Mouse (Mus musculus): ENCODE data around the gene Rbm47. TPM values are rescaled to one million over a fixed set of nuclear protein-coding genes. Genes with fewer than 3 reads are reported as not detected.

Rbm47 gene
- polyA plus RNA-seq, 1 experiment = 310 TPM

DNA sequence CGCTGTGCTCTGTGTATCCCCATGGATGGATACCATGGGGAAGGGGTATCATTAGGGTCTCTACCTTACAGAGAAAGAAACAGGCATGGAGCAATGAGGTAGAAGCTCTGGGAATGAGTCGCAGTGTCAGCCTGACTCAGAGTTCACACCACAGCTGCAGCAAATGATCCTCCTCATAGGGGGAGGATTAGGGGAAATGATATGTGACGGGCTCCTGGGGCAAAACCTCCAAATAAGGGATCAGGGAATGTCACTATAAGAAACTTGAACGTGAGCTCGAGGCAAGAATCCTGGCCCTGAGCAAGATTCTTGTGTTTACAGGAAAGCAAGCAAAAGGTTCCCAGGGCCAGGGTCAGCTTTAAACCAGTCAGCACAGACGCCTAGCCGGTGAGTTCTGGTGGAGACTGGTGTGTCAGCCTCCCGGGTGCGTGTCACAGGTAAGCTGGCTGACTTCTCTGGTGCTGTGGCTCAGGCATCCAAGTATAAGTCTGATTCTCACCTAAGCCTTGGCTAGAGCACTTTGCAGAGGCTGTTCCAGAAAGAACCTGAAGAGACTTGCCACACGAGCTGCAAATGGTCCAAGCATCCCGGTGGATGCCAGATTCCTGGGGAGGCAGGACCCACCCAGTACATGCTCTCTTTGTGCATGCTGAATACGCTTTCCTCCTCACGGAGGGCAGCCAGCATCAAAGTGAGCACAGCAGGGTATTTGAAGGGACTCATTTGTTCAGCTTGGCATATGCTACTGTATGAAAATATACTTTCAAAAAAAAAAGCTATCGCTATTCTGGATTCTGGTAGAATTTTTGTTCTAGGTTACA, 138.3 kb downstream of the Rbm47 start:
- no peaks in the 10 kb centered on the region for H3K27me3 ChIP-seq (ENCODE audit: control insufficient read depth, insufficient read depth, low read length)
- peaks cover 8% of the 10 kb centered on the region for H3K4me1 ChIP-seq (ENCODE audit: control insufficient read depth, insufficient read depth, insufficient read length, low read length)
- TF ChIP-seq POLR2A (IDR thresholded peaks at IDR 0.05; ENCODE audit: low read depth, low read length) (no peak), CTCF (IDR thresholded peaks at IDR 0.05; ENCODE audit: extremely low read depth, insufficient read length, insufficient replicate concordance, low read depth, low read length) (no peak)
- H3K36me3 ChIP-seq (ENCODE audit: control insufficient read depth, insufficient read depth, low read length) = peaks cover 81% of the 10 kb centered on the region
- H3K4me3 ChIP-seq (ENCODE audit: low read depth, low read length) = no peak overlapping the region
- no peak overlapping the region for H3K27ac ChIP-seq (ENCODE audit: insufficient read depth, low read depth, low read length)
- WGBS = 68% methylated on average over 14 of the region's 14 CpGs

DNA sequence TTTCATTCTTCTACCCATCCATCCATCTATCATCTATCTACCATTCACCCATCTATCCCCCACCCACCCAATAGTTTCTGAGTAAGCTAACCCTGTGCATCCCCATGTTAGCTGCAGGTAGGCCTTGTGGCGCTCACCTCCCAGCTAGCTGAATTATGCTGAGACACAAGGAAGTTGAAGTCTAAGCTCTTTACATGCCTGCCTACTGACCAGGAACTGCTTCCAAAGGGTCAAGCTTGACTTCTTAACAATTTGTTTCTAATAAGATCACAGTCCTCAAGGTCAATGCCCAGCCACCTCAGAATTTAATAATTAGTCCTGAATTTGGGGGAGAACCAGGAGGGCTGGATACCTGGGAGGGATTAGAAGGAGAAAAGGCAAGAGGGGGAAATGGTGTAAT, 140.1 kb downstream of the Rbm47 start:
- Histone ChIP-seq H3K4me1 (ENCODE audit: control insufficient read depth, insufficient read depth, insufficient read length, low read length) (peaks cover 4% of the 10 kb centered on the region), H3K4me3 (ENCODE audit: low read depth, low read length) (no peak overlapping the region), H3K27me3 (ENCODE audit: control insufficient read depth, insufficient read depth, low read length) (no peaks in the 10 kb centered on the region), H3K36me3 (ENCODE audit: control insufficient read depth, insufficient read depth, low read length) (peaks cover 76% of the 10 kb centered on the region), H3K27ac (ENCODE audit: insufficient read depth, low read depth, low read length) (no peak overlapping the region)
- TF ChIP-seq POLR2A (IDR thresholded peaks at IDR 0.05; ENCODE audit: low read depth, low read length) (no peak), CTCF (IDR thresholded peaks at IDR 0.05; ENCODE audit: extremely low read depth, insufficient read length, insufficient replicate concordance, low read depth, low read length) (no peak)
- WGBS = 95% methylated on average over 1 of the region's 1 CpGs

DNA sequence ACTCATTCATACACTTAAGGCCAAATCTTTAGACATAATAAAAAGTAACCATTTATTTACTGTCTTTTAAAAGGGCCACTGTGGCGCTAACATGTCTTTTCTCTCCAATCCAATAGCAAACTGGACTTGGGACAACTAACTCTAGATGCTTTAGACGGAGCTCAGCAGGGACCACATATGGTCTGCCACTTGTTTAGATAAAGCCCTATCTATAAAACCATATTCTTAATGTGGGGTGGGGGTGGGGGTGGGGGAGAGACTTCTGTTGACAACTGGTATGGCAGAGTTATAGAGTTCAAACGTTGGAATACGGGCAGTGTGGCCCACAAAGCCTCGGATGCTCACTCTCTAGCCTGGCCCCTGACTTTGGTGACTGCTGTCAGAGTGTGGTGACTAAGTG, 141.2 kb downstream of the Rbm47 start:
- 60% methylated on average over 5 of the region's 5 CpGs for WGBS
- H3K4me3 ChIP-seq (ENCODE audit: low read depth, low read length) = no peak overlapping the region
- H3K36me3 ChIP-seq (ENCODE audit: control insufficient read depth, insufficient read depth, low read length) = peaks cover 76% of the 10 kb centered on the region
- no peaks in the 10 kb centered on the region for H3K27me3 ChIP-seq (ENCODE audit: control insufficient read depth, insufficient read depth, low read length)
- H3K27ac ChIP-seq (ENCODE audit: insufficient read depth, low read depth, low read length) = no peak overlapping the region
- TF ChIP-seq POLR2A (IDR thresholded peaks at IDR 0.05; ENCODE audit: low read depth, low read length) (no peak), CTCF (IDR thresholded peaks at IDR 0.05; ENCODE audit: extremely low read depth, insufficient read length, insufficient replicate concordance, low read depth, low read length) (no peak)
- H3K4me1 ChIP-seq (ENCODE audit: control insufficient read depth, insufficient read depth, insufficient read length, low read length) = peaks cover 4% of the 10 kb centered on the region

- Histone ChIP-seq H3K4me1 (ENCODE audit: control insufficient read depth, insufficient read depth, insufficient read length, low read length) (peaks cover 2% of the 10 kb centered on the region), H3K27ac (ENCODE audit: insufficient read depth, low read depth, low read length) (no peak overlapping the region), H3K27me3 (ENCODE audit: control insufficient read depth, insufficient read depth, low read length) (no peaks in the 10 kb centered on the region), H3K4me3 (ENCODE audit: low read depth, low read length) (no peak overlapping the region), H3K36me3 (ENCODE audit: control insufficient read depth, insufficient read depth, low read length) (peaks cover 80% of the 10 kb centered on the region)
- whole genome bisulfite sequencing = 74% methylated on average over 5 of the region's 5 CpGs
- no peak for TF ChIP-seq CTCF (IDR thresholded peaks at IDR 0.05; ENCODE audit: extremely low read depth, insufficient read length, insufficient replicate concordance, low read depth, low read length)
- no peak for TF ChIP-seq POLR2A (IDR thresholded peaks at IDR 0.05; ENCODE audit: low read depth, low read length)
Measured at GRCm38 (mm10) chr5:66028232-66028631, 144.7 kb downstream of the Rbm47 start.

DNA sequence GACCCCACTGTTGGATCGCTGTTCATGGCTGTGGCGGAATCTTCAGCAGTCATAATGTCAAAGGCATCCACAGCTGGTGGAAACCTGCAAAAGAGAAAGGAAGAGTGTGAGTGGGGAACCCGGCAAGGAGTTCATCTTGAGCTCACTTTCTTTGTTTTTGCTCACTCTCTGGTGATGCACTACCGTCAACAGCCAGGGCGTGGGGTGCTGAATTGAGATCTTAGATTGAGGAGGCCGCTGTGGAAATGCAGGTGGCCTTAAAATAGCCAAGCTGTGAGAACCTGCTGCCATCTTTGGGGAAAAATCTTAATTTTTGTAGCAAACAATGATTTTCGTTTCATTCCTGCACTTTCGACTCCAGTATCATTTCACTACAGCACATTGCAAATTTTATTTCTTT, 145.7 kb downstream of the Rbm47 start:
- Histone ChIP-seq H3K36me3 (ENCODE audit: control insufficient read depth, insufficient read depth, low read length) (peaks cover 80% of the 10 kb centered on the region), H3K4me3 (ENCODE audit: low read depth, low read length) (no peak overlapping the region), H3K4me1 (ENCODE audit: control insufficient read depth, insufficient read depth, insufficient read length, low read length) (peaks cover 2% of the 10 kb centered on the region), H3K27me3 (ENCODE audit: control insufficient read depth, insufficient read depth, low read length) (no peaks in the 10 kb centered on the region), H3K27ac (ENCODE audit: insufficient read depth, low read depth, low read length) (no peak overlapping the region)
- TF ChIP-seq POLR2A (IDR thresholded peaks at IDR 0.05; ENCODE audit: low read depth, low read length) (no peak), CTCF (IDR thresholded peaks at IDR 0.05; ENCODE audit: extremely low read depth, insufficient read length, insufficient replicate concordance, low read depth, low read length) (no peak)
- WGBS = 95% methylated on average over 8 of the region's 8 CpGs

DNA sequence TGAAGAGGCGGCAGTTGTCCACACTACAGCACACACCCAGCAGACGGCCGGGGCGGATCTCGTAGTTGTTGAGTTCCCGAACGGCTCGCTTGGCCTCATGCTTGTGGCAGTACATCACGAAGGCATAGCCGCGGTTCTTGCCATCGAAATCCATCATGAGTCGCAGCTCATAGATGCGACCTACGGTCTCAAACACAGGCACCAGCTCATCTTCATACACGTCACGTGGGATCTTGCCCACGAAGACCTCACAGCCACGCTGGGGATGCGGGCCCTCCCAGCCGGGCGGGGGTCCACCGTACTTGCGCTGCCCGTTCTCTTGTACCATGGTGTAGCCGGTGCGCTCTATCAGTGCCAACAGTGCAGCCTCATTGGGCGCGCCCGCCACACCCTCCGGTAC, 146.1 kb downstream of the Rbm47 start:
- H3K4me3 ChIP-seq (ENCODE audit: low read depth, low read length) = no peak overlapping the region
- peaks cover 79% of the 10 kb centered on the region for H3K36me3 ChIP-seq (ENCODE audit: control insufficient read depth, insufficient read depth, low read length)
- TF ChIP-seq POLR2A (IDR thresholded peaks at IDR 0.05; ENCODE audit: low read depth, low read length) (no peak), CTCF (IDR thresholded peaks at IDR 0.05; ENCODE audit: extremely low read depth, insufficient read length, insufficient replicate concordance, low read depth, low read length) (no peak)
- peaks cover 2% of the 10 kb centered on the region for H3K4me1 ChIP-seq (ENCODE audit: control insufficient read depth, insufficient read depth, insufficient read length, low read length)
- H3K27ac ChIP-seq (ENCODE audit: insufficient read depth, low read depth, low read length) = no peak overlapping the region
- WGBS = 98% methylated on average over 31 of the region's 31 CpGs
- no peaks in the 10 kb centered on the region for H3K27me3 ChIP-seq (ENCODE audit: control insufficient read depth, insufficient read depth, low read length)

DNA sequence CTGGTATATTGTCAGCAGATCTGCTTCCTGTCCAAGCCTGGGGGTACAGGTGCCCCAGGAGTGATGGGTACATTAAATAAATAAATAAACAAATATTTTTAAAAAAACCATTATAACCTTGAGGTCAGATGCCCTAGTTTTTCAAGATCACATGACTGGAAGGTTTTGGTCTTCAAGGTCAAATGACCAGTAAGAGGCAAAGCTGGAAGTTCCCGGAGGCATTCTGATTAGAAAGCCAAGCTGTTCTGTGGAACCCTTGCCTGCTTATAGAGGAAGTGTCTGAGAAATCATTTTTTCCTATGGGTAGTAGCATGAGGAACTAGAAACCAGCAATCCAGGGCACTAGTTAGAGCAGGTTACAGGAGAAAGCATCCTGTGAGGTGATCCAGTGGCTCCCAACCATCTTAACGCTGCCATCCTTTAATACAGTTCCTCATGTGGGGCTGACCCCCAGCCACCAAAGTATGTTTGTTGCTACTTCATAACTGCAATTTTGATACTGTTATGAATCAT, 157.4 kb downstream of the Rbm47 start:
- TF ChIP-seq CTCF (IDR thresholded peaks at IDR 0.05; ENCODE audit: extremely low read depth, insufficient read length, insufficient replicate concordance, low read depth, low read length) = no peak
- TF ChIP-seq POLR2A (IDR thresholded peaks at IDR 0.05; ENCODE audit: low read depth, low read length) = no peak
- Histone ChIP-seq H3K36me3 (ENCODE audit: control insufficient read depth, insufficient read depth, low read length) (peaks cover 48% of the 10 kb centered on the region), H3K4me1 (ENCODE audit: control insufficient read depth, insufficient read depth, insufficient read length, low read length) (peaks cover 9% of the 10 kb centered on the region), H3K27me3 (ENCODE audit: control insufficient read depth, insufficient read depth, low read length) (no peaks in the 10 kb centered on the region), H3K27ac (ENCODE audit: insufficient read depth, low read depth, low read length) (no peak overlapping the region), H3K4me3 (ENCODE audit: low read depth, low read length) (no peak overlapping the region)
- 84% methylated on average over 2 of the region's 2 CpGs for WGBS

All from small intestine, adult 2 months (tissue).